Mouse (Mus musculus): Measurements from ENCODE around the gene Lrig3.

GRCm38 (mm10) chr10:125966481-125967251 lies 698 bp downstream of the Lrig3 start:
- TF ChIP-seq GATA1 (IDR thresholded peaks at IDR 0.05; ENCODE audit: low read length) = no peak
- TF ChIP-seq TAL1 (IDR thresholded peaks at IDR 0.05; ENCODE audit: low read length) = no peak
